Mouse (Mus musculus): ENCODE results near the gene Camsap2.
A peak's percentile ranks its signal among the peaks of the same experiment; 100 is the strongest.

Gene Camsap2

GRCm38 (mm10) chr1:136345454-136346372, at the start of gene Camsap2:
Gene Camsap2 (minus strand): TSS chr1:136346104.
- DNase-seq (ENCODE audit: low read depth, low spot score): peak; percentile 72

- no peak for DNase-seq (ENCODE audit: low read depth, low spot score)
Measured at GRCm38 (mm10) chr1:136395073-136395472, 49.2 kb upstream of the Camsap2 start.

GRCm38 (mm10) chr1:136394506-136394905, 48.6 kb upstream of the Camsap2 start:
- no peak for DNase-seq (ENCODE audit: low read depth, low spot score)

GRCm38 (mm10) chr1:136386914-136387313, 41.0 kb upstream of the Camsap2 start:
- no peak for DNase-seq (ENCODE audit: low read depth, low spot score)

- DNase-seq (ENCODE audit: low read depth, low spot score): no peak
Measured at GRCm38 (mm10) chr1:136381583-136381982, 35.7 kb upstream of the Camsap2 start.

GRCm38 (mm10) chr1:136381169-136381568, 35.3 kb upstream of the Camsap2 start:
- no peak for DNase-seq (ENCODE audit: low read depth, low spot score)

- DNase-seq (ENCODE audit: low read depth, low spot score): no peak
Measured at GRCm38 (mm10) chr1:136380606-136381005, 34.7 kb upstream of the Camsap2 start.

- no peak for DNase-seq (ENCODE audit: low read depth, low spot score)
Measured at GRCm38 (mm10) chr1:136380161-136380560, 34.3 kb upstream of the Camsap2 start.

GRCm38 (mm10) chr1:136379261-136379660, 33.4 kb upstream of the Camsap2 start:
- no peak for DNase-seq (ENCODE audit: low read depth, low spot score)

- no peak for DNase-seq (ENCODE audit: low read depth, low spot score)
Measured at GRCm38 (mm10) chr1:136365986-136366385, 20.1 kb upstream of the Camsap2 start.

GRCm38 (mm10) chr1:136364711-136365110, 18.8 kb upstream of the Camsap2 start:
- no peak for DNase-seq (ENCODE audit: low read depth, low spot score)

- DNase-seq (ENCODE audit: low read depth, low spot score): no peak
Measured at GRCm38 (mm10) chr1:136363035-136363434, 17.1 kb upstream of the Camsap2 start.

GRCm38 (mm10) chr1:136362567-136362966, 16.7 kb upstream of the Camsap2 start:
- DNase-seq (ENCODE audit: low read depth, low spot score): no peak

- DNase-seq (ENCODE audit: low read depth, low spot score): no peak
Measured at GRCm38 (mm10) chr1:136361373-136361772, 15.5 kb upstream of the Camsap2 start.

- no peak for DNase-seq (ENCODE audit: low read depth, low spot score)
Measured at GRCm38 (mm10) chr1:136360909-136361308, 15.0 kb upstream of the Camsap2 start.

GRCm38 (mm10) chr1:136358841-136359360, 13.0 kb upstream of the Camsap2 start:
- DNase-seq (ENCODE audit: low read depth, low spot score): no peak

GRCm38 (mm10) chr1:136355651-136356050, 9.7 kb upstream of the Camsap2 start:
- DNase-seq (ENCODE audit: low read depth, low spot score): no peak

- no peak for DNase-seq (ENCODE audit: low read depth, low spot score)
Measured at GRCm38 (mm10) chr1:136350699-136351200, 4.8 kb upstream of the Camsap2 start.

- DNase-seq (ENCODE audit: low read depth, low spot score): no peak
Measured at GRCm38 (mm10) chr1:136348137-136348536, 2.2 kb upstream of the Camsap2 start.

GRCm38 (mm10) chr1:136347140-136347539, 1.2 kb upstream of the Camsap2 start:
- DNase-seq (ENCODE audit: low read depth, low spot score): no peak

GRCm38 (mm10) chr1:136346373-136347035, 600 bp upstream of the Camsap2 start:
- DNase-seq (ENCODE audit: low read depth, low spot score): no peak

GRCm38 (mm10) chr1:136344768-136345453, 993 bp downstream of the Camsap2 start:
- DNase-seq (ENCODE audit: low read depth, low spot score): no peak
